Mouse (Mus musculus) gastrocnemius, postnatal 36 days (tissue): ENCODE data around the gene Wdr60. TPM values are rescaled to one million over a fixed set of nuclear protein-coding genes. Genes with fewer than 3 reads are reported as not detected.

ENCODE experiments used
- DNase-seq, 2 experiments: peaks; one replicate each; pipeline ENCODE4 v3.0.0; 2022
- intact Hi-C: fragments of 180-260 bp; cut with DNase I; formaldehyde crosslinking; loops from one replicate; pipeline ENCODE4 v1.15.1; 2025
- microRNA-seq, 2 experiments: library from miRNA; unstranded; fragments of <30 nt; microRNA quantifications; one replicate each; pipeline ENCODE4 v1.2.0; 2021
- total RNA-seq, 2 experiments: library from RNA; stranded (reverse); gene quantifications; 2 replicates each; pipeline ENCODE4 v1.2.3; 2021

The Wdr60 gene
- total RNA-seq, 2 experiments from 2014 or later = 9.2 to 10.7 TPM

DNA sequence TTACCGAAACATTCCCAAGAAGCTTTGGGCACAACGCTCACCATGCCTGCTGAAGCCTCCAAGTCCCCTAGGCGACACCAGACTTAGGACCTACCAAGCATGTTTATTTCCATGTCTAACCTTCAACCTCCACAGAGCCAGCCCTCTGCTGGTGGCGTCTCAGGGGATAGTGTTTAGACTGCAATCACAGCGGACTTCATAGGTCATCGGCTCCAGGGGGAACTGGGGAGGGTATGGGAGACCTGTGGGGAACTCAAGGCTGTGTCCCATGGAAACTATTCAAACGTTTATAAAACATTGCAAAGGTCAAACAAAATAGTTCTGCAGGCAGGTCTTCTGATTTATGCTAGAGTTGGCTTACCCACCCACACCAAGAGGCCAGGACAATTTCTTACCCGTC, 66.6 kb downstream of the Wdr60 start:
- no peak for DNase-seq
- intact Hi-C loops = no loop called here

DNA sequence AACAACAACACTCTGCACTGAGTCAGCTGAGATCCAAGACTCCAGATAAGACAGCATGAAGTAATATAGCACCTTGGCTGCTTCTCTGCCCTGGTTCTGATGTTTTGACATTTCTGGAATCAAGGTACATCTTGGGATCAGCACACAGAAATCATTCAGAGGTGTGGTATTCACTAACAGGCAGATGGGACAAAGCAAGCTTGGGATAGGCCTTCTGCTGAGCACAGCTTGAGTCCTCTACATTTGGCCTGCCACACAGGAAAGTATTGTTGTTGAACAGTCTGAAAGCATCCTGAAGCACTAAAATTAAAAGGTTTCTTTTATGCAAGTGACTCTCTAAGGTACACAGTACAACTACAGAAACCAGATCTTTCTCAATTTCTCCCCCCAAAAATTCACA, 68.2 kb downstream of the Wdr60 start:
- intact Hi-C loops = no loop called here
- no peak for DNase-seq

DNA sequence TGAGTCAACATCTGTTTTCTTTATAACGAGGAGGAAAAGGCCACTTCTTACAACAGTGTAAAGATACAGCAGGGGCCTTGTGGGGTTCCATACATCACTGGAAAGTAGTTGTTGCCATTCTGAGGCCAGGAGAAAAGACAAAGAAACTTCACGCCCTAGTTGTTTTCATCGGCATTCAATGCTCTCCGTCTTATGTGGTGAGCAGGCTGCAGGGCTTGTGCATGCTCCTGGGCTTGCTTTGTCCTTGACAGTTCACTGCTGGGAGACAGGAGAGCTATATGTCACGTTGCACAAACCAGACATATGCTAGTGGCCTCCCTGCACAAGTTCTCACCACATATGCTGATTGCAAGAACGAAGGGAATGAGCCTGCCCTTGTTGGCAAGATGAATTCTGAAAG, 68.9 kb downstream of the Wdr60 start:
- no peak for DNase-seq
- intact Hi-C loops = no loop called here

DNA sequence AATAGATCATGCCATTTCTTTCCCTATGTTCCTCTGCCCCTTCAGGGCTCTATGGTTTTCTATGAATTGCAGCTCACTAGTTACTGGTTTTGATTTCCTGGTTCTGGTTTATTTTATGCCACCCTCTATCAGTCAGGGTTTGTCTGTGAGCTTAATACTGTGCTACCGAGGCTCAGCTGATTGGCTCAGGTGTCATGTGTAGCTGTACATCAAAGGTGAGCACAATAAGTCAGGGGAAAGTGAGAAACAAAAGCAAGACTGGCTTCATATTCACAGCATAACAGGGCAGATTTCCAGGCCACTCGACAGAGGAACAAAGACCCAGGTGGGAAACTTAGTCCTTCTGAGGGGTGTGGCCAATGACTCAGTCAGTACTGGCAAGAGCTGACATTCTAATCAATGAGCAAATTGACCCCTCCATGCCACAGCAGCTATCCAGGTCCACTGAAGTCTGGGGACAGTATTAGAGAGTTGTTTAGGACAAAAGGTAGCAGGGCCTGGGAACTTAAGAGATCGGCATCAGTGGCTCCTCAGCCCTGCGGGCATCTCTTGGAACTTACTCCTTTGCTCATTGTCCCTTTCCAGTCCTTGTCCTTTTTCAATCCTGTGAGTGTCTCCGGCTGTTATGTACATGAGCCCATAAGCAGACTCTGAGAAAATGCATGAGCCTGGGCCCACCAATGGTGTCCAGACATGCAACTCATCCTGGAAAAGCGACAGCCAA, 79.4 kb downstream of the Wdr60 start:
- intact Hi-C loops = no loop called here
- no peak for DNase-seq

DNA sequence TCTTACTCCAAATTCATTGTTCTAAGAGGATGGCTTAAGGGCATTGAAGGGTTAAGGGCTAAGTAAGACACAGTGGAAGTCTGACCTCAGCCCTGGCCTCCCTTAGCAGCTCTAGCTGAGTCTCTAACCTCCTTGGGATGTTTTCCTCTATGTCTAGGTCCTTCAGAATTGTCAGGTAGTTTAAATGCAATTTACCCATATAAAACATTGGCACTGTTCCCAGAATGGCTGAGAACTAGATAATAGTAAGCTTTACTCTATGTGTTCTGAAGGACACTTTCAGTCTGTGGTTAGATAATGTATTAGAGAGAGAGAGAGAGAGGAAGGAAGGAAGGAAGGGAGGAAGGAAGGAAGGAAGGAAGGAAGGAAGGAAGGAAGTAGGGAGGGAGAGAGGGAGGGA, 80.4 kb downstream of the Wdr60 start:
- DNase-seq = no peak
- intact Hi-C loops = no loop called here

DNA sequence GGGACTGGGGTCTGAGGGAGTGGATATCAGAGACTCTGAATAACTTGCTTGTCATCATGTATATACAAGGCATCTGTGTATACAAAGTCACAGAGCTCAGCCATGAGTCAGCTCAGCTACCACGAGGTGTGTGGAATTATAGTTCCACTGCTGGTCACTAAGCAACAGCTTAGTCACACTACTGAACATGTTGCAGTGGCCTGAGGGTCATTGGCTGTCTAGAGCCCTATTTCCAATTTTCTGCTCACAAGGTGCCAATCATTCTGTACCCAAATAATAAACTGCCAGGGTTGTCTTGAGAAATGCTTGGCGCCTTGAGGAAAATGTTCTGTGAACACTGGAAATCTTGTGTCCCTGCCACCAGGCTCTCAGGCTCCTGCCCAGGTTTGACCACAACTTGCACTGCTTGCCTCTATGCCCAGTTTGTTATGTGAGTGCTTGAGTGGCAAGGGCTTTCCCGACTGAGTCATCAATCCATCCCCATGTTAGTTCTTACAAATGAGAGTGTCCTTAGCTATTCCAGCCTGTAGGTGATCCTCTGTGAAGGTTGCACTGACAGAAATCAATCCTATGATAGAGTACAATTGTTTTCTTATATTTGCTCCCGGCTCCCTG, 81.3 kb downstream of the Wdr60 start:
- DNase-seq = no peak
- intact Hi-C loops = no loop called here

DNA sequence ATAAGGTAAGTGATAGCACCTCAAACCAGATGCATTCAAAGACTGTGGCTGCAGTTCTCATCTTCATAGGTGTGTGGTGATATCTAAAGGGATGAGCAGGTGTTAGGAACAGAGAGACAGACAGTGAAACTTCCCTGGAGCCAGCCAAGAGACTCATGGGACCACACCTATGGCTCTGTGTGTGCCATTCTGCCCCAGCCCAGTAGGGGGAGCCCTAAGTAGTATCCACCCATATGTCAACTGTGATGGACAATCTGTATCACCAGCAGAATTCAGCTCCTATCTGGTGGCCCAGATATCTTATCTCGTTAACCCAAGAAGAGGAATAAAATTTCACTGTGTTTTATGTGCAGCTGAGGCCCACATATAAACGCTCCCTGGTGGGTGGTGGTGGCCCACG, 85.9 kb downstream of the Wdr60 start:
- no peak for DNase-seq
- intact Hi-C loops = no loop called here

DNA sequence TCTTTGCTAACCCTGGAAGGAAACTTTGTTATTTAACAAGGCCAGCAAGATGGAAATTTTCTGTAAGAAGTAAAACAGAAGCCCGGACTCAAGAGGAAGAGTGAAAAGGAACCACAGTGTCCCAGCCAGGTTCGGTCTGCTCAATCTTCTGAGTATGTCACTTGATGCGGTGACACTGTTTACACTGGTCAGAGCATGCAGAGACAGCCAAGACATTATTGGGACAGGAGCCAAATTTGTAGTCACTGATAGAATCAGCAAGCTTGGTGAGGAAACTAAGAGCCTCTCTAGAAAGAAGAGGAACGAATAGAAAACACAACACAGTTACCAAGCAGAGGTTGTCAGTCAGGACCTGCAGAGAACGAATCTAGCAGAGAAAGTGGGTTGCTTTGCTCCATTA, 93.2 kb downstream of the Wdr60 start:
- DNase-seq = no peak
- intact Hi-C loops = no loop called here

DNA sequence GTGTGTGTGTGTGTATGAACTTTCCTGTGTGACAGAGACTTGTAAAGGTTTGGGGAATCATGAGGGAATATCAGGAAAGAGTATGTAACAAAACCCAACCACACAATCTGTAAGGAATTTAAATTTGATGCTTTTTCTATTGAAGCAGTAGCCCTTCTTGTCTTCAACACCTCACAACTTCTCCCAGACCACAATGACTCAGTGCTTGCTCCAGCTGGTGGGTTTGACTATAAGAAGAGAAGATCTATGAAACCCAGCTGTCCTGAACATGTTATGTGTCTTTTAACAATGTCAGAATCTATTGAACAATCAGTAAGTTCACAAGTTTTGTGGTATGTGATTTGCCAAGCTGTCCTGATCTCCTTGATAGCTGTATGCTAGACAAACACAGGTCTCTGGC, 97.5 kb downstream of the Wdr60 start:
- intact Hi-C loops = no loop called here

DNA sequence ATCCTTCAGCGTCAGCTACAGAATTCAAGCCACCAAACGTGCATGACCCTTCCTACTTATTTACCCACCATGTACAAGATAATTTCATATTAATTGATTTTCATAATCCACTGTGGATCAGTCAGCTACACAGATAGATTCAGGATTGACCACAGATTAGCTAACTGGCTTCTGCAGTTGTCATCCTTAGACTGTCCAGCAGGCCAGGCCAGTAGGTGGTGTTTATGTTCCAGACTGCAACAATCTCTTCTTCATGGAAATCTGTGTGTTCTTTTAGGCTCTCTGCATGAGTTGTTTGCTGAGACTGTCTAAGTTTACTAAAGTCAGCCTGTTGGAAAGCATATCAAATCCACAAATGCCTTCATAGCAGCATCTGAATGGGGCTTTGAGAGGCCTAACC, 103.1 kb downstream of the Wdr60 start:
- no peak for DNase-seq
- intact Hi-C loops = no loop called here

More for the DNA sequence above, 97.5 kb downstream of the Wdr60 start:
- DNase-seq = no peak

DNA sequence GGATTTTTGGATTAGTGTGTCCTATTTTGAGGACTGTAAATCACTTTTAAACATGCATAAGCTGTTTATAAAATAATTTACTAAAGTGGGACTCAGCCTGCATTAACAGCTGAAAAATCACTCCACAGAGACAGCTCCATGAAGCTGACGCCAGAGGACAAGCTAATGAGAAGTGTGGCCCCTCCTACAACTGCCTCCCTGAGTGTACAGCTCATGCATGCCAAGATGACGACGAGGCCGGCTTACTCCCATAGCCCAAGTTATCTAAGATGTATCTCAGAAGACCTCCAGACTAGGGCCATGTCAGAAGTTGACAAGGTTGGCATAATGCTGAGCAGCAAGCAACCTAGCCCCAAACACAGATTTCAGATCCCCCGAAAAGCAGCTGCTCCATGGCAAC, 103.6 kb downstream of the Wdr60 start:
- DNase-seq = no peak
- intact Hi-C loops = no loop called here

DNA sequence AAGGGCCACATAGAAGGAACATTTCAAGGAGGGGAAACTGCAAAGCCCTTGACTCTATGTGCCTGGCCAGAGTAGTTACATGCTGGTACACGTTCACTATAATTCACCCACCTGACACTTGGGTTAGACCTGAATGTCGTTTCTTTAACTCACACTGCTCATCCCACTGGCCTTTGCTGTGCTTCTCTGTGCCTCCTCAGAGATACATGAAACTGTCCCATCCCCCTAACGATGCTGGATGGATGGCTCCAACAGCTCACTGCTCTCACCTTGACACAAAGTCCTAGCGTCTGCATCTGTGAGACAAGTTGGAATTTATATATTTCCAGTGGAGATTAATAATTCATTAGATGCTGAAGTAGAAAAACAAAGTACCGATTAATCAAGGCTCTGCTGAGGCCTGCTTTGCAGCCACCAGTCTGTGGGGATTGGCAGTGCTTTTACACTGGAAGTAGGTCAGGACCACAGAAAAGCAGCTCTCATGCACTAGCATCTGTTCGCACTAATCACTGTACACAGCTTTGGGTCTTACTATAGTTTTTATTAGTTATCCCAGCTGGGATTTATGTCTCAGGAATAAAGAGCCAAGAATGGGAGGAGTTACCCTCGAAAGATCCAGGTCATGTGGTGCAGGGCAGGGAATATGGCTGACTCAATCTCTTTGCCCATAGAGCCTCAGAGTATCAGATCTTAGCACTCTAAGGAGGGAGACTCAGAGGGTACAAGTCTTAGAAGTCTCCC, 105.9 kb downstream of the Wdr60 start:
- intact Hi-C loops = no loop called here
- no peak for DNase-seq

Small RNA genes within 50 kb of the gene (microRNA-seq; reads per million reads assigned to microRNA genes)
- gene Gm23190 = 0 reads per million in 2 experiments

Other genes with a start within 250 kb of the Wdr60 start
- 10 to 100 TPM; 24.4 to 28.4 TPM for gene Zfp386, start 215.3 kb downstream of the Wdr60 start, total RNA-seq
- 1 to 10 TPM; 1.2 to 1.5 TPM for gene Vipr2, start 185.3 kb downstream of the Wdr60 start, total RNA-seq
- gene Gm11027, start 12.4 kb upstream of the Wdr60 start, total RNA-seq = not detected
- gene Esyt2, start 18.2 kb upstream of the Wdr60 start, total RNA-seq = 10 to 100 TPM; 18.7 to 20.6 TPM
- gene Ncapg2, start 142.4 kb upstream of the Wdr60 start, total RNA-seq = 1 to 10 TPM; 1.9 to 2.2 TPM
- not detected for gene Ptprn2, start 222.7 kb upstream of the Wdr60 start, total RNA-seq